Mouse (Mus musculus): Measurements from ENCODE around the gene Pon3. TPM values are rescaled to one million over a fixed set of nuclear protein-coding genes. Genes with fewer than 3 reads are reported as not detected.

Pon3 gene
- polyA plus RNA-seq (2017; shearing (Covaris generic)): 10 to 100 TPM; 22.0 to 28.1 TPM

- peak; percentile 86 for ATAC-seq
Observed at GRCm38 (mm10) chr6:5255722-5256451, at the start of gene Pon3. Pon3 (minus strand) TSS chr6:5256286.

DNA sequence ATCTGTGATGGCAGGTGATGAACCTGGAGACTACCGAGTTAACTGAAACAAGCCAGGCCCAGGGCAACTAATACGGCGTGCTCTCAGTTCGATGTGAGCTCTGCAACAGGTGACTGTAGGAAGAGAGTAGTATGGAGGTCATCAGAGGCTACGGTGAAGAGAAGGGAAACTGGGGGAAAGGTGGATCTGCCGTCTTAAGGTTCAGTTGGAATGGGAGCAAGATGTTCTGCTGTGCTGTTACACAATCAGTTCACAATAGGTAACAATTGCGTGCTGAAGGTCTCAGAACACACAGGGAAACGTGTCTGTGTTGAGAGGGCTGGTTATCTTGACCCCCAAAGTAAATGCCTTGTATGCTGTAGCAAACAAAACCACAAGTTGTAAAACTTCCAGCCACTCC is 48.9 kb upstream of the Pon3 start:
- no peak for ATAC-seq

DNA sequence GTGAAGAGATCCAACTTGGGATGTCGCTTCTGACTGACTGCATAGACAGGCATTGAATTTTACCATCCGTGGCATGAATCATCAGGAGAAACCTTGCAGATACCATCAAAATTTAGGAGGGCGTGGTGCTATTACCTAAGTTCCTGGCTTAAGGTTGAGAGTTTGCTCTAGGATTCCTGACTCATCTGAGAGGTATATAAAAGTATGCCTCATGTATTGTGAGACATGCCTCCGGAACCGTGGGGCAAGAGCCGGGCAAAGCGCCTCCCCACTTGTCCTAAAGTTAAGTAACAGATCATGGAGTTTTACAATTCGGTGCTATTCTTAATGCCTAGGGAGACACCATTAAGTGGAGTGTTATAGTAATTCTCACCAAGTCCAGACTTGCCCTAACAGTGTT is 44.5 kb upstream of the Pon3 start:
- no peak for ATAC-seq

- ATAC-seq: no peak
Observed at GRCm38 (mm10) chr6:5299561-5299960, 43.5 kb upstream of the Pon3 start.

GRCm38 (mm10) chr6:5298092-5298554 is 42.0 kb upstream of the Pon3 start, which contains the start of gene Pon2:
Pon2 (minus strand) TSS chr6:5298455.
- ATAC-seq: peak; percentile 60

- peak; percentile 80 for ATAC-seq
Observed at GRCm38 (mm10) chr6:5297321-5298091, 41.4 kb upstream of the Pon3 start.

DNA sequence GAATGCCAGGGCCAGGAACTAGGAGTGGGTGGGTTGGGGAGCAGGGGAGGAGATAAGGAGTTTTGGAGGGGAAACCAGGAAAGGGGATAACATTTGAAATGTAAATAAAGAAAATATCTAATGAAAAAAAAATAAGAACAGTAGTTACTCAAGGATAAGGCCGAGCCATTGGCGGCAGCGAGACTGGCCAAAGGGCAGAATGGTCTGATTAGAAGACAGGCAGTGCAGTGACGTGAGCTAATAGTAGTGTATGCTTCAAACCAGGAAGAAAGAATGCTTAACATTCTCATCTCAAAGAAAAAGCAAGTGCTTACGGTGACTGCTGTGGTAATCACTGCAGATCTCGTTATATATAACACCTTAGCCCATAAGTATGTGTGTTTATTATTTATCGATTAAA is 40.0 kb upstream of the Pon3 start:
- ATAC-seq: no peak

DNA sequence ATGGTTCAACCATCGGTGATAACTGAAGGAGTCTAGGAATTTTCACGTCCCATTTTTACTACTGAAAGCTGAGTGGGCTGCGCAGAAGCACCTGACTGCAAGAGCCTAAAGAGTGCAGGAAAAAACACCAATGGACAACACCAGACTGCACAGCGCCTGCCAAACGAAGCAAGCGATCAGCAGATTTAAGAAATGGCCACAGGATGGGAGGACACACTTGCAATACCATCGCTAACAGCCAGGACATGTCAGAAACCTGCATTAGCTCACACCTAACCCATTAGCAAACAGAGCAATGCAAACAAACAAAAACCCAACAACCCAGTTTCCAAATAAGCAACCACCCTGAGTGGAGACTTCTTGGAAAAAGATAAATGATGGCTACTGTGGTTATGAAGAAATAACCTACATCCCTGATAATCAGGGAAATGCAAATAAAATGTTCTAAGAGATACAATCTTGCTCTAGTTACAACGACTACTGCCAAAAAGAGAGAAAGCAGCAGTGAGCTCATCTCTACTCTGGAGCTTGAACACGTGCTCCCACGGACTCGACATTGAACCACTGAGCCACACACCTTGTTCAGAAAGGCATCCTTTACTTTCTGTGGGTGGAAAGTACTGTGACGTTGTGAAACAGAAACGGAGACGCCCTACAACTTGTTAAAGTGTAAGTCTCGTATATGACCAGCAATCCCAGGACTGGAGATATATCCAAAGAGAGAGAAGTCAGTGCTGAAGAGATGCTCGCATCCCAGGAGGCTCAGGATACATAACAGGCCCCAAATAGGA is 38.8 kb upstream of the Pon3 start:
- ATAC-seq: no peak

GRCm38 (mm10) chr6:5292841-5293240 is 36.8 kb upstream of the Pon3 start:
- no peak for ATAC-seq

GRCm38 (mm10) chr6:5291450-5291849 is 35.4 kb upstream of the Pon3 start:
- ATAC-seq: no peak

- no peak for ATAC-seq
Observed at GRCm38 (mm10) chr6:5287919-5288318, 31.8 kb upstream of the Pon3 start.

DNA sequence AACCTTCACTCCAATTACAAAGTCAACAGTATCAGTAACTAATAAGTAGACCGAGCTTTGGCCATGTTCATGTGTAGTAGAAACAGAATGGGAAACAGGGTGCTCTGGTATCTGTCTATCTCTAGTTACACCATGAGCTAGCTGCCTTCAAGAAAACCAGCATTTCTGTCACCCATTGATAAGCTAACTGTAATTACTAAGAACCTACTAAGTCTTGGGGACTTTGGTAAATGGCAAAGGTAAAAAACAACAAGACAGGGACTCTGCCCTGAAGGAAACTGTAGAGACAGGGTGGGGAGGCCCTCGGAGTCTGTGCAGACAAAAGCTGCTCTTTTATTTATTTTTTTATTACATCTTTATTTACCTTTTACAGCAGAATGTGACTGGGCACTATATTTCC is 31.3 kb upstream of the Pon3 start:
- ATAC-seq: no peak

DNA sequence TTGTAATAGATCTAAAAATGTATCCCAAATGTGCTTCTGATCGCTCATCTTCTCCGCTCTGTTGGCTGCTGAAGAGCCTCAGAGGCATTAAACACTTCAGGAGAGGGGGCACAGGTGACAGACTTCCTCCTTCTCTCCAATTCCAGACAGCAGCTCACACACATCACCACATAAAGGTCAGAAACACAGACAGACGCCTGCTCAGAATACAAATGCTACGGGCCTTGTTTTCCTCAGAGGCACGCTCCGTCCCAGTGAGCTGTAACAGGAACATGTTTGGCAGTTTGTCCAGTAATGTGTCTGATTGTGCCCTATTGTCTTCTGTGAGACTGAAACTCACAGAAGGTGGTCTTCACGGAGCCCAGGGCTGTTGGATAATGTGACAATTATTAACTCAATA is 26.3 kb upstream of the Pon3 start:
- no peak for ATAC-seq

DNA sequence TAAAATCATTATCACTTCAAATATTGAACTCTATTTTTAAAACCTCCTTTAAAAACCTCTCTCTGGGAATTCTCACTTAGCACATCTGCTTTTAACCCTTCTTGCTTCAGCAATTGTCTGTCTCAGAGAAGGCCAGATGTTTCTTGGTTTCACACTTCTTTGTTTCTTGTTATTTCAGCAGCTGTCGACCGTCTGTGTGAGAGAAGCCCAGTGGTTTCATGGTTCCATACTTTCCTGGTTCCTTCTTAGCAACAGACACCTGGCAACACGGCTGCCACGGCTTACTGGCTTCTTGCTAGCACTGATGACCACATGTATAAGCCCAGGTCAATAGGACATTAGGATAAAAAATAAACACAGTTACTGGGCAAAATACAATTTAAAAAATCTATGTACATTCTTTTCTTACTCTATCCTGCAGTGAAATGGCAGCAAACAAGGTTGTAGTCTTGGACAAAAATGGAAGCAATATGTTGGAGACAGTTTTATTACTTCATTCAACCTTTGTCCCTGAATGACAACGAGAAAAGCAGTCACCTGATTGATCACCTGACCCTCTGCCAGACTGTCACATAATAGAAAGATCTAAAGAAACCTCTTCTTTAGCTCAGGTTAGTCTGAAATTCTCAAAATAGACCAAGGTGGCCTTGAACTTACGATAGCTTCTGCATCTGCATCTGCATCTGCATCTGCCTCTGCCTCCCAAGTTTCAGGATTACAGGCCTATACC is 24.7 kb upstream of the Pon3 start:
- ATAC-seq: no peak

DNA sequence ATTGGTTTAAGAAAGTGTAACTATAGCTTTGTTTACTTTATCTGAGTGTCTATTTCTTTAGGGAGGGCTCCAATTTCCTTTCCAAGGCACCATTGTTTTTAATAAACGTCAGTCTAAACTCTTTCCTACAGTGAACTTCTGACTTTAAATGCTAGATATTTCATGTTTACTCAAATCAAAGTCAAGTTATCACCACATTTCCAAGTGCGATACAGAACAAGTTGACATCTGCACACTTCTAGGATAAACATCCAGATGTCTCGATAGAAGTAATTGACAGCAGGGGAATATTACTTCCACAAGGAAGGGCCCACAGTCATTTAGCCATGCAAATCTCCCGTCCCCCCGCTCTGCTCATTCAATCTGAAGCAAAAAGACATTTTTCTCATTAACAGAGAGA is 21.9 kb upstream of the Pon3 start:
- no peak for ATAC-seq

DNA sequence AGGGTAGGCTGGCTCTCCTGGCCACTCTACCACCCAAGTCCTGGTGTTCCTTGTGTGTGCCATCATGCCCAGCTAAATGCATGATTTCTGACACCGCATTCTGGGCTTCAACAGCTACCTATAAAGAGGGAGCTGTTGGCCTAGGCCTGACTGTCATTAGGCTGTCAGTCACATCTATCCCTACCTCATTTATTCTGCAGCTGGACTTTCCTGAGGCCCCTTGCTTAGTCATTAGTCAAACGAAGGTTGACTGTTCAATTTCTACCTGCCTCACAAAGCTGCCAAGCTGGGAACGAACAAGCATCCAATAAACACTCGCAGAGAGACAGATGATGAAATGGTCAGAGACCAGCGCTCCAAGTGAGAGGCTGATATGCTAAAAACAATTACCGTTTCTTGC is 13.6 kb upstream of the Pon3 start:
- ATAC-seq: no peak

- ATAC-seq: no peak
Observed at GRCm38 (mm10) chr6:5264793-5265192, 8.7 kb upstream of the Pon3 start.

DNA sequence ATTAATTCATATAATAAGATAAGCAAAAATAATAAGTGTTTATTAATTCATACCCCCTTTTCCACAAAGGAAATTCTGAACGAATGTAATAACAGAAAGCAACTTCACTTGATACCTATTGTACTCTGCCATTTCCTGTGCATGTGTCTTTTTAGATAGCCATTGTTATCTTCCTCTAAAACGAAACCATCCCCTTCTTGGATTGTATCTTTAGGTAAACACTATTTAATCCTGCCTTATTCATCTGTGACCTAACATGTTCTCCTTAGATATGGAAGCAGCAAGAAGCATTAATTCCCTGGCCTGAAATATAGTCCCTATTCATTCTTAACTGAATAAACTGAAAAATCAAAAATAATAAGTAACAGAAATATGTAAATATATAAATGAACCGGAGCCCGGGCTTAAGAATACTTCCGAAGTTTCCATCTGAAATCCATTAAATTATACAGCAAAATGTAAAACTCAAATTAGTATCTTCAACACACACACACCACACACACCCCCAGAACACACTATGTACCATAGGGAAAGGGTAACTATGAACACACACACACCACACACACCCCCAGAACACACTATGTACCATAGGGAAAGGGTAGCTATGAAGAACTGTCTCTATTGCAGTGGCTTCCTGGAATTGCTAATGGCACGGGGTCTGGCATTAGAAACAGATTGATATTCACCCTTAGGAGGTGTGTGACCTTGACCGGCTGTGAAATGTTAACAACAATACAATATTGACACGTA is 7.3 kb upstream of the Pon3 start:
- no peak for ATAC-seq

DNA sequence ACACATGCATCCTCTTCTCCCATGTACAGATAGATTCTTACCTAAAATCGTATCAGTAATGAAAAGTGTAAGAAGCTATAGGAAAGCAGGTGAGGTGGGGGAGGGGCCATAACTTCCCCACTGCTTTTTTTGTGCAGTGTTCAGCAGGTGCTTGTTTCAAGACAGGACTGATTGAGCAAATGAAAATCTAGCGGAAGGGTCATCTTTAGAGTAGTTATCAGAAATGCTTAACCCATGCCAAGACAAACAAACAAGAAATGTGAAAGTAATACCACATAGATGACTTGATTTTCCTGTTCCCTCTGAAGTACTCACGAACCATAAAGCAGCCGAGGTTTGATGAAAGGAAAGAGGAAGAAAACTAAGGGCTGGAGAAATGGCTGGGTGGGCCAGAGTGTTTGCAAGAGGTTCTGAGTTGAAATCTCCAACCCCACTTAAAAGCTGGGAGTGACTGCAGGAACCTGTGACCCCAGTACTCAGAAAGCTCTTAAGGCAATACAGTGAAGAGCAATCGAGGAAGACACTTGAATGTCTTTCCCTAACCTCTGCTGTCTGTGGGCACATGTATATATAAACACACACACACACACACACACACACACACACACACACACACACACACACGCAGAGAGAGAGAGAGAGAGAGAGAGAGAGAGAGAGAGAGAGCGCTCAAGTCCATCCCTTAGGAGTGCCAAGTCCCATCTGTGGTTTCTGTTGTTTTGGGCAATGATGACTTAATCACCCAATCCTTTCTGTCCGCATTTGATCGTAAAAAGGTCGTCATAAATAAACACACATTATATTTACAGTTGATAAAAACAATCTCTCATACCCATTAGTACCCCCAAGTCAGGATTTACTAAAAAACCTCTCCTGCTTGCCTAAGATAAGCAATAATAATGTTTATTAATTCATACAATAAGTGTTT is 6.5 kb upstream of the Pon3 start:
- no peak for ATAC-seq

- ATAC-seq: no peak
Observed at GRCm38 (mm10) chr6:5255291-5255690, 795 bp downstream of the Pon3 start.

DNA sequence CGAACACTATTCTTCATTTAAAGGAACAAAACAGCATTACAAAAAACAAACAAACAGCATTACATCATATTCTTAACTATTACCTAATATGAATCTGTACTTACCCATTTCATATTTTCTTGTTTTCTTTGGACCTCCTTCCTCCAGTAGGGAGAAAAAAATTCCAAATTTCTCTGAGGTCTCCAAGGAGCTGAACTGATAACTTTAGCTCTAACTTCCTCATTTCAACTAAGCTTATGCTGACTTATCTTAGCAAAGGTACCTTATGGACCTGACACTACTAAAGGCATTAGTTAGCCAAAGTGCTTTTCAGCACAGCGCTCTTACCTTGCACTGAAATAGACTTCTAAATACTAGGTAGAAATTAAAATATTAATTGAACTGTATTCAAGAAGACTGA is 1.2 kb downstream of the Pon3 start:
- no peak for ATAC-seq
